Mouse (Mus musculus) liver, embryonic 16.5 days (tissue): Measurements from ENCODE around the gene Gbf1. TPM values are rescaled to one million over a fixed set of nuclear protein-coding genes. Genes with fewer than 3 reads are reported as not detected.
A peak's percentile ranks its signal among the peaks of the same experiment; 100 is the strongest.

ENCODE experiments used
- ATAC-seq: fragments of 200-750 bp; cut with Nextera tagmentation; 2 replicates; pipeline ENCODE4 v1.8.0; 2017; ENCODE audit warnings: low read depth, mild to moderate bottlenecking, moderate number of reproducible peaks, moderate library complexity
- H3K27ac ChIP-seq: fragments of 300-500 bp; sonication (generic); 2 replicates; pipeline ENCODE4 v1.5.1; 2014; ENCODE audit warnings: mild to moderate bottlenecking, low read length
- H3K27me3 ChIP-seq: fragments of 300-500 bp; sonication (generic); 2 replicates; pipeline ENCODE4 v1.6.1; 2014; ENCODE audit warnings: low read depth, low read length, mixed read lengths; ENCODE audit not compliant: control insufficient read depth, insufficient read depth
- H3K36me3 ChIP-seq: fragments of 300-500 bp; sonication (generic); 2 replicates; pipeline ENCODE4 v1.6.1; 2014; ENCODE audit warnings: mild to moderate bottlenecking; ENCODE audit not compliant: control insufficient read depth, insufficient read depth
- H3K4me1 ChIP-seq: fragments of 300-500 bp; sonication (generic); 2 replicates; pipeline ENCODE4 v1.6.1; 2014; ENCODE audit warnings: low read depth, low read length, mixed read lengths; ENCODE audit not compliant: control insufficient read depth
- H3K4me2 ChIP-seq: fragments of 300-500 bp; sonication (generic); 2 replicates; pipeline ENCODE4 v1.6.1; 2014; ENCODE audit warnings: low read depth, low read length, mixed read lengths
- H3K4me3 ChIP-seq: fragments of 300-500 bp; sonication (generic); 2 replicates; pipeline ENCODE4 v1.5.1; 2014; ENCODE audit warnings: low read depth, mild to moderate bottlenecking, low read length
- H3K9ac ChIP-seq: fragments of 300-500 bp; sonication (generic); 2 replicates; pipeline ENCODE4 v1.6.1; 2014; ENCODE audit warnings: low read depth, low read length
- H3K9me3 ChIP-seq: fragments of 300-500 bp; sonication (generic); replicated peaks from 2 replicates; pipeline ENCODE4 v1.6.1; 2016; ENCODE audit warnings: low read length; ENCODE audit not compliant: control insufficient read depth
- WGBS: fragments of 180-500 bp; shearing (Covaris S2); extraction: QIAGEN DNeasy Blood & Tissue Kit; methylation state at CpG from one replicate; pipeline ENCODE4 v1.1.7; 2014; ENCODE audit not compliant: insufficient replicate concordance; 5-methylcytosine and 5-hydroxymethylcytosine counted together
- polyA plus RNA-seq: library from polyadenylated mRNA; unstranded; fragments of >200 nt; fragmentation: Nextera tagmentation; extraction: Ambion mirVana; gene quantifications from 2 replicates; pipeline ENCODE4 v1.2.1, GENCODE M21; 2015

Gene Gbf1
- polyA plus RNA-seq, 1 experiment from 2014 or later: 14.8 TPM

- Histone ChIP-seq H3K9ac (no peak overlapping the region), H3K9me3 (no peaks in the 10 kb centered on the region), H3K4me3 (no peak overlapping the region), H3K27ac (no peak overlapping the region), H3K36me3 (peaks cover 6% of the 10 kb centered on the region), H3K27me3 (peaks cover 6% of the 10 kb centered on the region), H3K4me1 (peaks cover 40% of the 10 kb centered on the region), H3K4me2 (no peak overlapping the region)
- WGBS: 77% methylated on average over 21 of the region's 21 CpGs
- no peak for ATAC-seq
These were observed 157.5 kb downstream of the Gbf1 start for GRCm38 (mm10) chr19:46309651-46310305.

- Histone ChIP-seq H3K9me3 (no peaks in the 10 kb centered on the region), H3K27me3 (peaks cover 9% of the 10 kb centered on the region), H3K4me3 (no peak overlapping the region), H3K27ac (no peak overlapping the region), H3K36me3 (peaks cover 6% of the 10 kb centered on the region), H3K4me1 (peaks cover 43% of the 10 kb centered on the region), H3K9ac (no peak overlapping the region), H3K4me2 (no peak overlapping the region)
- 87% methylated on average over 12 of the region's 12 CpGs for WGBS
- no peak for ATAC-seq
These were observed 158.1 kb downstream of the Gbf1 start for GRCm38 (mm10) chr19:46310312-46310865.

- H3K27ac ChIP-seq: no peak overlapping the region
- WGBS: 83% methylated on average over 9 of the region's 9 CpGs
- no peak overlapping the region for H3K9ac ChIP-seq
- H3K9me3 ChIP-seq: no peaks in the 10 kb centered on the region
- H3K4me1 ChIP-seq: peaks cover 45% of the 10 kb centered on the region
- no peak overlapping the region for H3K4me3 ChIP-seq
- peaks cover 16% of the 10 kb centered on the region for H3K27me3 ChIP-seq
- H3K36me3 ChIP-seq: peaks cover 6% of the 10 kb centered on the region
- no peak overlapping the region for H3K4me2 ChIP-seq
- no peak for ATAC-seq
These were observed 159.0 kb downstream of the Gbf1 start for GRCm38 (mm10) chr19:46311341-46311740.

- Histone ChIP-seq H3K4me3 (no peak overlapping the region), H3K27ac (peak overlapping the region; percentile 48), H3K27me3 (peaks cover 28% of the 10 kb centered on the region), H3K9ac (no peak overlapping the region), H3K4me2 (no peak overlapping the region), H3K9me3 (no peaks in the 10 kb centered on the region), H3K36me3 (peaks cover 6% of the 10 kb centered on the region), H3K4me1 (peaks cover 57% of the 10 kb centered on the region)
- WGBS: 87% methylated on average over 21 of the region's 21 CpGs
- no peak for ATAC-seq
These were observed 160.3 kb downstream of the Gbf1 start for GRCm38 (mm10) chr19:46312566-46312965.

GRCm38 (mm10) chr19:46313116-46313515 lies 160.8 kb downstream of the Gbf1 start:
- Histone ChIP-seq H3K4me3 (no peak overlapping the region), H3K27ac (peak overlapping the region; percentile 48; the same call in 1 of the 2 replicates), H3K4me1 (peaks cover 61% of the 10 kb centered on the region), H3K9ac (peak overlapping the region; percentile 62; the same call in 1 of the 2 replicates), H3K9me3 (no peaks in the 10 kb centered on the region), H3K36me3 (peaks cover 6% of the 10 kb centered on the region), H3K4me2 (peak overlapping the region; percentile 85; the same call in 1 of the 2 replicates), H3K27me3 (peaks cover 34% of the 10 kb centered on the region)
- ATAC-seq: no peak
- 81% methylated on average over 9 of the region's 9 CpGs for WGBS

GRCm38 (mm10) chr19:46313591-46313990 lies 161.3 kb downstream of the Gbf1 start:
- 63% methylated on average over 6 of the region's 6 CpGs for WGBS
- peaks cover 39% of the 10 kb centered on the region for H3K27me3 ChIP-seq

GRCm38 (mm10) chr19:46314151-46314601 lies 161.9 kb downstream of the Gbf1 start:
- Histone ChIP-seq H3K4me1 (peaks cover 54% of the 10 kb centered on the region), H3K27ac (peak overlapping the region; percentile 94), H3K36me3 (peaks cover 6% of the 10 kb centered on the region), H3K27me3 (peaks cover 44% of the 10 kb centered on the region), H3K4me3 (peak overlapping the region; percentile 48), H3K9me3 (no peaks in the 10 kb centered on the region), H3K9ac (peak overlapping the region; percentile 62), H3K4me2 (peak overlapping the region; percentile 85)
- 11% methylated on average over 18 of the region's 18 CpGs for WGBS
- ATAC-seq: peak; percentile 51

More at GRCm38 (mm10) chr19:46313591-46313990, 161.3 kb downstream of the Gbf1 start:
- ATAC-seq: no peak
- H3K4me3 ChIP-seq: peak overlapping the region; percentile 48
- H3K4me1 ChIP-seq: peaks cover 58% of the 10 kb centered on the region
- peak overlapping the region; percentile 94 for H3K27ac ChIP-seq
- peaks cover 6% of the 10 kb centered on the region for H3K36me3 ChIP-seq
- peak overlapping the region; percentile 85 for H3K4me2 ChIP-seq
- peak overlapping the region; percentile 62; the same call in 1 of the 2 replicates for H3K9ac ChIP-seq
- H3K9me3 ChIP-seq: no peaks in the 10 kb centered on the region

- H3K4me1 ChIP-seq: peaks cover 52% of the 10 kb centered on the region
- peak; percentile 88 for ATAC-seq
- H3K36me3 ChIP-seq: peaks cover 6% of the 10 kb centered on the region
- peak overlapping the region; percentile 85 for H3K4me2 ChIP-seq
- peak overlapping the region; percentile 48 for H3K4me3 ChIP-seq
- peak overlapping the region; percentile 94 for H3K27ac ChIP-seq
- no peaks in the 10 kb centered on the region for H3K9me3 ChIP-seq
- H3K9ac ChIP-seq: peak overlapping the region; percentile 66
- peaks cover 54% of the 10 kb centered on the region for H3K27me3 ChIP-seq
- 2% methylated on average over 14 of the region's 14 CpGs for WGBS
These were observed 162.8 kb downstream of the Gbf1 start for GRCm38 (mm10) chr19:46314872-46315742.
